Mouse (Mus musculus) limb, embryonic 13.5 days (tissue): Measurements from ENCODE around the gene Micu1. TPM values are rescaled to one million over a fixed set of nuclear protein-coding genes. Genes with fewer than 3 reads are reported as not detected.
"Not testable (repeated sequence)": the region's sequence is repeated elsewhere in the genome, so short reads cannot be mapped to it uniquely, and the experiment has no call there.

Experiments
- ATAC-seq: fragments of 200-750 bp; cut with Nextera tagmentation; 2 replicates; pipeline ENCODE4 v1.8.0; 2017; ENCODE audit warnings: low read depth, moderate number of reproducible peaks, moderate TSS enrichment; ENCODE audit not compliant: low FRiP score
- H3K27ac ChIP-seq: fragments of 300-500 bp; sonication (generic); 2 replicates; pipeline ENCODE4 v1.5.1; 2015; ENCODE audit warnings: inconsistent platforms, mild to moderate bottlenecking, moderate library complexity
- H3K27me3 ChIP-seq: fragments of 300-500 bp; sonication (generic); 2 replicates; pipeline ENCODE4 v1.6.1; 2015; ENCODE audit warnings: mild to moderate bottlenecking, inconsistent platforms
- H3K36me3 ChIP-seq: fragments of 300-500 bp; sonication (generic); 2 replicates; pipeline ENCODE4 v1.6.1; 2015; ENCODE audit warnings: inconsistent platforms, mild to moderate bottlenecking, moderate library complexity
- H3K4me1 ChIP-seq: fragments of 300-500 bp; sonication (generic); 2 replicates; pipeline ENCODE4 v1.6.1; 2015; ENCODE audit warnings: inconsistent platforms
- H3K4me2 ChIP-seq: fragments of 300-500 bp; sonication (generic); replicated peaks from 2 replicates; pipeline ENCODE4 v1.6.1; 2015; ENCODE audit warnings: inconsistent platforms, mild to moderate bottlenecking, moderate library complexity
- H3K4me3 ChIP-seq: fragments of 300-500 bp; sonication (generic); 2 replicates; pipeline ENCODE4 v1.5.1; 2015; ENCODE audit warnings: moderate library complexity, mild to moderate bottlenecking, inconsistent platforms
- H3K9ac ChIP-seq: fragments of 300-500 bp; sonication (generic); 2 replicates; pipeline ENCODE4 v1.6.1; 2015; ENCODE audit warnings: mild to moderate bottlenecking, inconsistent platforms
- H3K9me3 ChIP-seq: fragments of 300-500 bp; sonication (generic); 2 replicates; pipeline ENCODE4 v1.6.1; 2016; ENCODE audit warnings: inconsistent platforms
- WGBS: fragments of 180-500 bp; shearing (Covaris S2); methylation state at CpG from one replicate; pipeline ENCODE4 v1.1.7; 2015; 5-methylcytosine and 5-hydroxymethylcytosine counted together
- polyA plus RNA-seq: library from polyadenylated mRNA; unstranded; fragments of >200 nt; fragmentation: Nextera tagmentation; extraction: Ambion mirVana; gene quantifications from 2 replicates; pipeline ENCODE4 v1.2.1, GENCODE M21; 2015

Micu1 gene
- polyA plus RNA-seq, 1 experiment from 2014 or later = 93.9 TPM

DNA sequence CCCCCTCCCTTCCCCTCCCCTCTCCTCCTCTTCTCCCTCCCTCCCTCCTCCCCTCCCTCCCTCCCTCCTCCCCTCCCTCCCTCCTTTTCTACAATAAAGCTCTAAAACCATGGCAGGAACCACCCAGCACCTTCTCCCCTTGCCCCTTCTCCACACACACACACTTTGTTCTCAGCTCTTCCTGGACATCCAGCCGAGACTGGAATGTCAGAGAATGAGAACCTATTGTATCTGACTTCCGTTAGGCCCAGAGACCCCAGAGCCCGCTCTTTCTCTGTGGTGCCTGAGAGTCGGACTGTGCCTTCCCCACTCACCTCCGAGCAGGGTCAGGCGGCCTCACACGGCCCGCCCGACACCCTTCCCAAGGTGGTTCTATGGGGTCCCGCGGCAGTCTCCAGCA, 166.0 kb downstream of the Micu1 start:
- Histone ChIP-seq H3K9ac (no peak overlapping the region), H3K4me1 (peaks cover 10% of the 10 kb centered on the region; the same call in 1 of the 2 replicates), H3K27ac (no peak overlapping the region), H3K4me2 (no peak overlapping the region), H3K4me3 (no peak overlapping the region), H3K9me3 (0 out of 2 replicates have a peak, but pooled peaks cover 4% of the 10 kb centered on the region), H3K36me3 (peaks cover 19% of the 10 kb centered on the region), H3K27me3 (no peaks in the 10 kb centered on the region)
- 52% methylated on average over 11 of the region's 11 CpGs for WGBS
- no peak for ATAC-seq

DNA sequence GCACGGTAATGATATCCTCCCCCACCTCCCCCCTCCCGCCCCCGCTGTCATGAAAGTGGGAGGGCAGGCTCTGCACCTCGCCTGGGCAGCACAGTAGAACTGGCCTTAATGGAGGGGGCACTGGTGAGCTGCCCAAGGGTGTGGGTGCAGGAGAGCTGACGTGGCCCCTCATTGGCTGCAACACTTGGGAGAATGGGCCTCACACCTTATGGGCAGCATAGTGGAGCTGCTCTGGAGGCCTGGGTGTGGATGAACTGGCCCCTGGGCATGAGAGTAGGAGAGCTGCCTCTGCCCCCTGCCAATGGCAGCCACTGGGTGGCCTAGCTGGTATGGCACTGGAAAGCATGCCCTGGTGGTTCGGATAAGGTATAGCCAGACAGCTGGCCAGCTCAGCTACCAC, 167.8 kb downstream of the Micu1 start:
- H3K27ac ChIP-seq = no peak overlapping the region
- no peaks in the 10 kb centered on the region for H3K4me1 ChIP-seq
- no peak overlapping the region for H3K4me3 ChIP-seq
- H3K9me3 ChIP-seq = 0 out of 2 replicates have a peak, but pooled peaks cover 4% of the 10 kb centered on the region
- 0 out of 2 replicates have a peak, but pooled peaks have one; percentile 19 for ATAC-seq
- no peak overlapping the region for H3K4me2 ChIP-seq
- H3K36me3 ChIP-seq = peaks cover 4% of the 10 kb centered on the region; the same call in 1 of the 2 replicates
- no peaks in the 10 kb centered on the region for H3K27me3 ChIP-seq
- 85% methylated on average over 6 of the region's 6 CpGs for WGBS
- H3K9ac ChIP-seq = no peak overlapping the region

DNA sequence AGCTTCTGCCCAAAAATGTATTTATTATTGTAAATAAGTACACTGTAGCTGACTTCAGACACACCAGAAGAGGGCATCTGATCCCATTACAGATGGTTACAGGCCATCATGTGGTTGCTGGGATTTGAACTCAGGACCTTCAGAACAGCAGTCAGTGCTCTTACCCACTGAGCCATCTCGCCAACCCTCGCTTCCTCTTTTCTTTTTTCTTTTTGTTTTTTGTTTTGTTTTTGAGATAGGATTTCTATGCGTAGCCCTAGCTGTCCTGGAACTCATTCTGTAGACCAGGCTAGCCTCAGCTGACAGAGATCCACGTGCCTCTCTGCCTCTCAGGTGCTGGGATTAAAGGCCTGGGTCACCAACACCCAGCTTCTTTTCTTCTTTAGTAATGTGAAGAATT, 170.4 kb downstream of the Micu1 start:
- 88% methylated on average over 4 of the region's 4 CpGs for WGBS

DNA sequence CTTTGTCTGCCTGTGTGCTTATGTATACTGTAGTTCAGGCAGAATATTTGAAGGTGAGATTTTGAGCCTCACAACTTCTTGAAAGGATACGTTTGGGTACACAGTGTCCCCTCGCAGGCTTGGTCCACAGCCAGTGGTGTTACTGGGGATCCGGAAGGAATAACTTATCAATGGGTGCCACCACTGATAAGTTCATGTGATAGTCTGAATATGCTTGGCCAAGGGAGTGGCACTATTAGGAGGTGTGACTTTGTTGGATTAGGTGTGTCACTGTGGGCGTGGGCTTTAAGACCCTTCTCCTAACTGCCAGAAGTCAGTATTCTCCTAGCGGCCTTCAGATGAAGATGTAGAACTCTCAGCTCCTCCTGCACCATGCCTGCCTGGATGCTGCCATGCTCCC, 170.9 kb downstream of the Micu1 start:
- no peak for ATAC-seq
- Histone ChIP-seq H3K9ac (no peak overlapping the region), H3K4me1 (no peaks in the 10 kb centered on the region), H3K4me2 (no peak overlapping the region), H3K9me3 (0 out of 2 replicates have a peak, but pooled peaks cover 4% of the 10 kb centered on the region), H3K27me3 (no peaks in the 10 kb centered on the region), H3K36me3 (no peaks in the 10 kb centered on the region), H3K4me3 (no peak overlapping the region), H3K27ac (no peak overlapping the region)
- 89% methylated on average over 5 of the region's 5 CpGs for WGBS

More for the DNA sequence above, 170.4 kb downstream of the Micu1 start:
- H3K27me3 ChIP-seq, H3K9ac ChIP-seq, H3K36me3 ChIP-seq, H3K4me1 ChIP-seq, ATAC-seq, H3K9me3 ChIP-seq, H3K27ac ChIP-seq, H3K4me2 ChIP-seq, H3K4me3 ChIP-seq: not testable (repeated sequence)

DNA sequence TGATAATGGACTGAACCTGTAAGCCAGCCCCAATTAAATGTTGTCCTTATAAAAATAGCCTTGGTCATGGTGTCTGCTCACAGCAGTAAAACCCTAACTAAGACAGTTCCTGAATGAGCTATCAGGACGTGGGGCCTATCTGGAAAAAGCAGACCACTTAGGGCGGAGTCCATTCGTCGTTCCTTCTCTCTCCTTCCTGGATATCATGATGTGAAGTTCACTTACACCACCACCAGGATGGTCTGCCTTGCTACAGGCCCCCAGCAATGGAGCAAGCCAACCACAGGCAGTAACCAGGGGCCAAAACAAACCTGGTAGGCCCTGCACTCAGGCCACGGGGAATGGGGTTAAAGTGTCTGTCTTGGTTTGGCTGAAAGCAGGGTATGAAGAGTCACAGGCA, 171.3 kb downstream of the Micu1 start:
- H3K9ac ChIP-seq = no peak overlapping the region
- H3K4me2 ChIP-seq = no peak overlapping the region
- no peaks in the 10 kb centered on the region for H3K36me3 ChIP-seq
- H3K27me3 ChIP-seq = no peaks in the 10 kb centered on the region
- ATAC-seq = no peak
- no peak overlapping the region for H3K27ac ChIP-seq
- H3K4me1 ChIP-seq = peaks cover 1% of the 10 kb centered on the region; the same call in 1 of the 2 replicates
- H3K4me3 ChIP-seq = no peak overlapping the region
- 68% methylated on average over 5 of the region's 5 CpGs for WGBS
- H3K9me3 ChIP-seq = 0 out of 2 replicates have a peak, but pooled peaks cover 4% of the 10 kb centered on the region

DNA sequence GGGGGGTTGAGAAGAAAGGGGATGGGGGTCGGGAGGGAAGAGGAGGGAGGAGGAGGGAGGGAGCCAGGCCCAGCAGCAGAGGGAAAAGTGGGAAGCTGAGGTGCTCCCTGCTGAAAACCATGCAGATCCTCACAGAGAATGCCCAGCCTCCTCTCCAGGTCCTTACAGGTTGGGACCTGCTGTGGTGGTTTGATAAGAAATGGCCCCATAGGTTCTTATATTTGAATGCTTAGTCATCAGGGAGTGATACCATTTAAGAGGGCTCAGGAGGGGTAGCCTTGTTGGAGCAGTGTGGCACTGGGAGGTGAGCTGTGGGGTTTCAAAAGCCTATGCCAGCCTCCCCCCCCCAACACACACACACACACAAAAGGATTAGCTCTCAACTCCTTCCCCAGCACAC, 173.1 kb downstream of the Micu1 start:
- ATAC-seq = no peak
- H3K27ac ChIP-seq = no peak overlapping the region
- WGBS = 45% methylated on average over 1 of the region's 1 CpGs

DNA sequence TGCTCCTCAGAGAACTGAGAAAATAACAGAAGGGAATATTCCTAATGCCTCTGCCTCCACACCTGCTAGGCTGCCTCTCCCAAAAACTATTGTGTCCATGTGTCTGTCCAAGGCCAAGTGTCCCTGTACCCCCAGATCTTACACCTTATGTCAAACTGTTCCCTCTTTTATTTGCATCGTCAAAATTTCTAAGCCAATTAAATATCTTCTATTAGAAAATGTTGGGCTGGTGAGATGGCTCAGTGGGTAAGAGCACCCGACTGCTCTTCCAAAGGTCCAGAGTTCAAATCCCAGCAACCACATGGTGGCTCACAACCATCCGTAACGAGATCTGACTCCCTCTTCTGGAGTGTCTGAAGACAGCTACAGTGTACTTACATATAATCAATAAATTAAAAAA, 174.4 kb downstream of the Micu1 start:
- not testable (repeated sequence) for H3K36me3 ChIP-seq, H3K4me3 ChIP-seq, H3K27me3 ChIP-seq, H3K9ac ChIP-seq, ATAC-seq, H3K9me3 ChIP-seq, H3K4me2 ChIP-seq, H3K27ac ChIP-seq
- WGBS = 89% methylated on average over 4 of the region's 4 CpGs
- H3K4me1 ChIP-seq = peaks cover 15% of the 10 kb centered on the region

More for the DNA sequence above, 173.1 kb downstream of the Micu1 start:
- H3K4me2 ChIP-seq = no peak overlapping the region
- H3K9ac ChIP-seq = no peak overlapping the region
- no peaks in the 10 kb centered on the region for H3K27me3 ChIP-seq
- no peaks in the 10 kb centered on the region for H3K36me3 ChIP-seq
- no peak overlapping the region for H3K4me3 ChIP-seq
- 0 out of 2 replicates have a peak, but pooled peaks cover 4% of the 10 kb centered on the region for H3K9me3 ChIP-seq
- peaks cover 6% of the 10 kb centered on the region for H3K4me1 ChIP-seq

DNA sequence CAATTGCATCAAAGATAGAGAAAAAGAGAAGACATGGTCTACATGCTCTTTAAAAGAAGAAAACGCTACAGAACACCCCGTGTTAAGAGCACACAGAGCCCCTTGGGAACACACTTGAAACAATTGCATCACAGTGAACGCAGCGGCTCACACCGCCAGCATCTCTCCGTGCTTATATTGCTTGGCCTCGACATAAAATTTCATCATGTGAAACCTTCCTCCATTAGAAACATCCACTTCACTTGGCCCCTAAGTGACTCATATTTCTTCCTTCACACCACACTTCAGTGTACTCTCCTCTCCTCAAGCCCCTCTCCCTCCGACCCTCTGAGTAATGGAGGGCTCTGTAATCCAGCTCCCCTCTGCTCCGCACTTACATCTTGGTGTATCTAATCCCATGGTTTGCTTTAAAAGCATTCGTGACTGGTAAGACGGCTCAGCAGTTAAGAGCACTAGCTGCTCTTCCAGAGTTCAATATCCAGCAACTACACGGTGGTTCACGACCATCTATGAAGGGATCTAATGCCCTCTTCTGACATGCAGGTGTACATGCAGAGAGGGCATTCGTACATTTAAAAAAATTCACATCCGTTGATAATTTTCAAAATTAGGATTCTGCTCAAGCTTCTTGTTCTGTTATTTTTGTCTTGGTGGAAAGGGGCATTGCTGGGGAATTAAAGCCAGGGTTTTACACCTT, 175.3 kb downstream of the Micu1 start:
- no peak for ATAC-seq
- H3K4me3 ChIP-seq = no peak overlapping the region
- H3K9me3 ChIP-seq = no peaks in the 10 kb centered on the region
- H3K36me3 ChIP-seq = no peaks in the 10 kb centered on the region
- 74% methylated on average over 15 of the region's 15 CpGs for WGBS
- no peak overlapping the region for H3K27ac ChIP-seq
- no peak overlapping the region for H3K4me2 ChIP-seq
- no peaks in the 10 kb centered on the region for H3K27me3 ChIP-seq
- H3K9ac ChIP-seq = no peak overlapping the region
- H3K4me1 ChIP-seq = peaks cover 15% of the 10 kb centered on the region

DNA sequence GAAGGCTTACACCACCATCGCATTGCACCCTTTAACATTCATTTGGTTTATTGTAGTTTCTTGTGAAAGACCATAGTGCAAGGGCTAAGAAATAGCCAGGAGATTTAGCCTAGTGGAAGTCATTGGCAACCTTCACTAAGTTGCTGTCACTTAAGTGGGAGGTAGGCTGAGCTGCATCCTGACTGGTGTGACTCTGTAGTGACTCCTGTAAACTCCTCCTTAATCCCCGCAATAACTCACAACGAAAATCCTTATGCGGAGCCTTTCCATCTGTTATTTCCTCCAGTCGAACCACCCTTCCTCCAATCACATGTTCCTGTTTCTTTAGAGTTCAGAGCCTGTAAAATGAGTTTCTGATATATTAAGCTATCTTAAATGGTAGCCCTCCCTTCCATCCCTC, 176.5 kb downstream of the Micu1 start:
- peak overlapping the region; percentile 88 for H3K4me3 ChIP-seq
- H3K9me3 ChIP-seq = no peaks in the 10 kb centered on the region
- H3K27ac ChIP-seq = no peak overlapping the region
- no peaks in the 10 kb centered on the region for H3K27me3 ChIP-seq
- H3K36me3 ChIP-seq = no peaks in the 10 kb centered on the region
- WGBS = 13% methylated on average over 5 of the region's 5 CpGs
- ATAC-seq = no peak
- H3K4me2 ChIP-seq = peak overlapping the region; percentile 91
- peaks cover 15% of the 10 kb centered on the region for H3K4me1 ChIP-seq
- peak overlapping the region; percentile 95 for H3K9ac ChIP-seq

DNA sequence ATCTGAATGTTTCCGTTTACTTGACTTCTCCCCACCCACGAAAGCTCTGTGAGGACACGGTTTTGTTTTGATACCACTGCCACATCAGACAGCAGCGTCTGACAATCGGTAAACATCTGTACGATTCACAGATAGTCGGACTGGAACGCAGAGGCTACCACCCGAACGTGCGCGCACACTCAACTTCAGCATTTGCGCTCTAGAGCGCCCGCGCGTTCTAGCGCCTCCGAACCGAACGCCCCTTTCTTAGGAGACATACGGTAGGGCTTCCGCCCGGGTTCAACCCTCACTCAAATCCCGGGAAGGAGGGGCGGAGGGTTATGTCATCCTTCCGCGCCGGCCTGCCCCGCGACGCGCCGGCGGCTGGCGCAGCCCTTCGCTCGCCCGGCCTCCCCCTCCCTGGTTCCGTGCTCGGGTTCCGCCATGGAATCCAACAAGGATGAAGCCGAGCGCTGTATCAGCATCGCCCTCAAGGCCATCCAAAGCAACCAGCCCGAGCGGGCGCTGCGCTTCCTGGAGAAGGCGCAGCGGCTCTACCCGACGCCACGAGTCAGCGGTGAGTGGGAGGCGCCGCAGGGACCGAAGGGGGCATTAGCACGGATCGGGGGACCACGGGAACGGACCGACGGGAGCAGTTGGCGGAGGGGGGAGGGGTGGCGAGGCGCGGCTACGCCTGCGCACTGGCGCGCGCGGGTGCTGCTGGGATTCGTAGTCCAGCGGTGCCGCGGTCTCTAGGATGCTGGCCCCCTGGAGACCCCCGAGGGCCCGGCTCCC, 177.2 kb downstream of the Micu1 start, which contains the start of gene Dnajb12:
Gene Dnajb12, plus strand, starts transcription at position 302 of the 774 bp plus-strand sequence.
- H3K27ac ChIP-seq = peak within 1 kb of the TSS; percentile 99
- H3K4me3 ChIP-seq = peak within 1 kb of the TSS; percentile 88
- no peaks in the 10 kb centered on the region for H3K9me3 ChIP-seq
- H3K27me3 ChIP-seq = no peaks in the 10 kb centered on the region
- peak; percentile 95 for ATAC-seq
- under 1% methylated on average over 75 of the region's 80 CpGs for WGBS
- H3K36me3 ChIP-seq = peaks cover 4% of the 10 kb centered on the region; the same call in 1 of the 2 replicates
- H3K4me1 ChIP-seq = peaks cover 15% of the 10 kb centered on the region
- peak within 1 kb of the TSS; percentile 95 for H3K9ac ChIP-seq
- H3K4me2 ChIP-seq = peak within 1 kb of the TSS; percentile 91

DNA sequence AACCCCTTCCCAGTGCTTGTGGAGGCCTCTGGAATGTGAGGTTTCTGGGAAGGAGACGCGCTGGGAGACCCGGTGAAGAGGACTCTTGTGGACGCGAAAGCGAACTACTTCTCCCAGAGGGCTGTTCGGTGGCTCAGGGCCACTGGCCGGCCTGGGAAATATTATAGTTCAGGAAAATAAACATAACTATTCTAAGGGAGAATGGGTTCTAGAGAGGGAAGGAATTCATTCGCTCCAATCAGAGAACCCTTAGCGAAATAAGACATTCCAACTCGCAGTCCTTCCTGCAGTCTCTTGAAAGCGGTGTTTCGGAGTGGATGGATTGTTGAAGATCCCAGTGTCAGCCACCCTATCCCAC, 177.7 kb downstream of the Micu1 start:
- peak; percentile 63 for ATAC-seq

DNA sequence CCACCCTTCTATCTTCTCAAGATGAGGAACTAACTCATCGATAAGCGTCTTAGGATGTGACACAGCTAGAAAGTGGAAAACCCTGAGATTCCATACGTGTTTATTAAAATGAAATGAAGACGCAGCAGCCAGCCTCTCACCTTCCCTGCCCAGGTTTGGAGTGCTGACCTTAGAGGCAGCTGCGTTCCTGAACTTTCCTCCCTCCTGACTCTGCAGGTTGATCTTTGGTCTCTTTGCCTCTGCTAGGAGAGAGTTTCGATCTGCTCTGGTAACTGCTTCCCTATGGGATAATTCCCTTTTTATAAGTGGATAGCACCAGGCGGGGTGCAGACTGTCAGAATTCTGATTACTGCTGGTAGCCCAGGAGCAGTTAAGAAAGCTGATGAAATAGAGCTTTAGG, 178.6 kb downstream of the Micu1 start:
- Histone ChIP-seq H3K4me2 (peak overlapping the region; percentile 91), H3K36me3 (peaks cover 18% of the 10 kb centered on the region; the same call in 1 of the 2 replicates), H3K4me1 (peaks cover 15% of the 10 kb centered on the region), H3K27me3 (no peaks in the 10 kb centered on the region), H3K27ac (no peak overlapping the region), H3K4me3 (peak overlapping the region; percentile 88), H3K9ac (peak overlapping the region; percentile 95), H3K9me3 (no peaks in the 10 kb centered on the region)
- ATAC-seq = no peak
- WGBS = 87% methylated on average over 7 of the region's 7 CpGs

More for the DNA sequence above, 177.7 kb downstream of the Micu1 start:
- Histone ChIP-seq H3K4me1 (peaks cover 15% of the 10 kb centered on the region), H3K36me3 (peaks cover 10% of the 10 kb centered on the region; the same call in 1 of the 2 replicates), H3K4me2 (peak overlapping the region; percentile 91), H3K9me3 (no peaks in the 10 kb centered on the region), H3K9ac (peak overlapping the region; percentile 95), H3K27me3 (no peaks in the 10 kb centered on the region), H3K4me3 (peak overlapping the region; percentile 88), H3K27ac (peak overlapping the region; percentile 99)
- under 1% methylated on average over 13 of the region's 13 CpGs for WGBS
